Mouse (Mus musculus): ENCODE data around the gene Chl1.

GRCm38 (mm10) chr6:103677072-103677471, 166.7 kb downstream of the Chl1 start:
- TF ChIP-seq CTCF (IDR thresholded peaks at IDR 0.05; ENCODE audit: low read depth, low read length) (no peak), GATA2 (IDR thresholded peaks at IDR 0.05; ENCODE audit: borderline replicate concordance, low read depth, low read length) (no peak), GATA1 (IDR thresholded peaks at IDR 0.05; ENCODE audit: borderline replicate concordance, low read length) (no peak), TAL1 (conservative IDR thresholded peaks at IDR 0.05; ENCODE audit: low read depth, low read length) (no peak)

Data from G1E (cell line).